Mouse (Mus musculus) forebrain, embryonic 13.5 days (tissue): ENCODE measurements at regions not wholly inside any gene's neighbourhood (a gene's known extent, or its start where the extent isn't known, plus 50 kb on each side); places are given as distances from the start of the nearest gene placed in this dataset.
"Not testable (repeated sequence)": the region's sequence is repeated elsewhere in the genome, so short reads cannot be mapped to it uniquely, and the experiment has no call there.

ENCODE experiments used
- ATAC-seq: fragments of 200-750 bp; cut with Nextera tagmentation; 2 replicates; pipeline ENCODE4 v1.8.0; 2017
- H3K27ac ChIP-seq: fragments of 300-500 bp; sonication (generic); 2 replicates; pipeline ENCODE4 v1.5.1; 2015; ENCODE audit warnings: inconsistent platforms, mild to moderate bottlenecking, moderate library complexity
- H3K27me3 ChIP-seq: fragments of 300-500 bp; sonication (generic); 2 replicates; pipeline ENCODE4 v1.6.1; 2015; ENCODE audit warnings: mild to moderate bottlenecking, inconsistent platforms
- H3K36me3 ChIP-seq: fragments of 300-500 bp; sonication (generic); 2 replicates; pipeline ENCODE4 v1.6.1; 2015; ENCODE audit warnings: mild to moderate bottlenecking, inconsistent platforms; ENCODE audit not compliant: poor library complexity, severe bottlenecking
- H3K4me1 ChIP-seq: fragments of 300-500 bp; sonication (generic); 2 replicates; pipeline ENCODE4 v1.6.1; 2015; ENCODE audit warnings: inconsistent platforms
- H3K4me2 ChIP-seq: fragments of 300-500 bp; sonication (generic); 2 replicates; pipeline ENCODE4 v1.6.1; 2015; ENCODE audit warnings: inconsistent platforms, mild to moderate bottlenecking, moderate library complexity
- H3K4me3 ChIP-seq: fragments of 300-500 bp; sonication (generic); 2 replicates; pipeline ENCODE4 v1.5.1; 2015; ENCODE audit warnings: mild to moderate bottlenecking, inconsistent platforms
- H3K9ac ChIP-seq: fragments of 300-500 bp; sonication (generic); 2 replicates; pipeline ENCODE4 v1.6.1; 2015; ENCODE audit warnings: mild to moderate bottlenecking, inconsistent platforms
- H3K9me3 ChIP-seq: fragments of 300-500 bp; sonication (generic); replicated peaks from 2 replicates; pipeline ENCODE4 v1.6.1; 2016; ENCODE audit warnings: inconsistent platforms
- WGBS: fragments of 180-500 bp; shearing (Covaris S2); methylation state at CpG from one replicate; pipeline ENCODE4 v1.1.7; 2015; 5-methylcytosine and 5-hydroxymethylcytosine counted together

- no peak for ATAC-seq
- Histone ChIP-seq H3K4me3 (no peak overlapping the region), H3K36me3 (no peaks in the 10 kb centered on the region), H3K9ac (no peak overlapping the region), H3K27me3 (no peaks in the 10 kb centered on the region), H3K9me3 (no peaks in the 10 kb centered on the region), H3K4me1 (no peaks in the 10 kb centered on the region), H3K4me2 (no peak overlapping the region), H3K27ac (no peak overlapping the region)
Observed at GRCm38 (mm10) chr4:114296380-114296779, 110.1 kb upstream of the Trabd2b start.

- H3K27ac ChIP-seq, H3K9me3 ChIP-seq, H3K4me3 ChIP-seq, H3K36me3 ChIP-seq, ATAC-seq, H3K27me3 ChIP-seq, H3K9ac ChIP-seq, H3K4me1 ChIP-seq, H3K4me2 ChIP-seq: not testable (repeated sequence)
- WGBS, result 66% methylated on average over 1 of the region's 1 CpGs
Observed at GRCm38 (mm10) chr4:114298517-114298916, 108.0 kb upstream of the Trabd2b start.

GRCm38 (mm10) chr4:114300390-114301012 is 106.0 kb upstream of the Trabd2b start:
- 46% methylated on average over 3 of the region's 3 CpGs for WGBS
- no peaks in the 10 kb centered on the region for H3K4me1 ChIP-seq
- no peaks in the 10 kb centered on the region for H3K27me3 ChIP-seq
- no peak overlapping the region for H3K4me3 ChIP-seq
- no peaks in the 10 kb centered on the region for H3K36me3 ChIP-seq
- H3K9me3 ChIP-seq, result no peaks in the 10 kb centered on the region
- no peak overlapping the region for H3K4me2 ChIP-seq
- no peak overlapping the region for H3K9ac ChIP-seq
- H3K27ac ChIP-seq, result no peak overlapping the region
- peak; percentile 41; the same call in 1 of the 2 replicates for ATAC-seq

GRCm38 (mm10) chr4:114304654-114305053 is 101.9 kb upstream of the Trabd2b start:
- H3K4me2 ChIP-seq, result no peak overlapping the region
- ATAC-seq, result no peak
- 78% methylated on average over 1 of the region's 1 CpGs for WGBS

GRCm38 (mm10) chr4:114307491-114307890 is 99.0 kb upstream of the Trabd2b start:
- ATAC-seq, result no peak
- Histone ChIP-seq H3K4me3 (no peak overlapping the region), H3K4me1 (no peaks in the 10 kb centered on the region), H3K9ac (no peak overlapping the region), H3K4me2 (no peak overlapping the region), H3K27ac (no peak overlapping the region), H3K9me3 (no peaks in the 10 kb centered on the region), H3K27me3 (no peaks in the 10 kb centered on the region), H3K36me3 (no peaks in the 10 kb centered on the region)
- WGBS, result 58% methylated on average over 1 of the region's 1 CpGs

More at GRCm38 (mm10) chr4:114304654-114305053, 101.9 kb upstream of the Trabd2b start:
- H3K27me3 ChIP-seq, result no peaks in the 10 kb centered on the region
- H3K9me3 ChIP-seq, result no peaks in the 10 kb centered on the region
- H3K4me1 ChIP-seq, result no peaks in the 10 kb centered on the region
- no peak overlapping the region for H3K27ac ChIP-seq
- no peak overlapping the region for H3K9ac ChIP-seq
- H3K4me3 ChIP-seq, result no peak overlapping the region
- no peaks in the 10 kb centered on the region for H3K36me3 ChIP-seq

- Histone ChIP-seq H3K4me3 (no peak overlapping the region), H3K27ac (no peak overlapping the region), H3K4me2 (no peak overlapping the region), H3K27me3 (no peaks in the 10 kb centered on the region), H3K9me3 (no peaks in the 10 kb centered on the region), H3K9ac (no peak overlapping the region), H3K4me1 (no peaks in the 10 kb centered on the region), H3K36me3 (no peaks in the 10 kb centered on the region)
- no peak for ATAC-seq
- WGBS, result 8% methylated on average over 1 of the region's 1 CpGs
Observed at GRCm38 (mm10) chr4:114308518-114308917, 98.0 kb upstream of the Trabd2b start.

- Histone ChIP-seq H3K9ac (no peak overlapping the region), H3K27me3 (no peaks in the 10 kb centered on the region), H3K4me3 (no peak overlapping the region), H3K4me1 (no peaks in the 10 kb centered on the region), H3K27ac (no peak overlapping the region), H3K36me3 (no peaks in the 10 kb centered on the region), H3K9me3 (no peaks in the 10 kb centered on the region), H3K4me2 (no peak overlapping the region)
- ATAC-seq, result no peak
- WGBS, result 68% methylated on average over 2 of the region's 2 CpGs
Observed at GRCm38 (mm10) chr4:114315051-114315450, 91.5 kb upstream of the Trabd2b start.

- Histone ChIP-seq H3K9me3 (no peaks in the 10 kb centered on the region), H3K27ac (no peak overlapping the region), H3K27me3 (no peaks in the 10 kb centered on the region), H3K9ac (no peak overlapping the region), H3K4me3 (no peak overlapping the region), H3K36me3 (no peaks in the 10 kb centered on the region), H3K4me1 (no peaks in the 10 kb centered on the region), H3K4me2 (no peak overlapping the region)
- ATAC-seq, result no peak
- 90% methylated on average over 2 of the region's 2 CpGs for WGBS
Observed at GRCm38 (mm10) chr4:114315556-114315955, 91.0 kb upstream of the Trabd2b start.

GRCm38 (mm10) chr4:114317076-114317475 is 89.4 kb upstream of the Trabd2b start:
- H3K36me3 ChIP-seq, result no peaks in the 10 kb centered on the region
- no peak overlapping the region for H3K4me3 ChIP-seq
- H3K9ac ChIP-seq, result no peak overlapping the region
- H3K9me3 ChIP-seq, result no peaks in the 10 kb centered on the region
- no peak for ATAC-seq
- H3K4me1 ChIP-seq, result no peaks in the 10 kb centered on the region
- no peak overlapping the region for H3K4me2 ChIP-seq
- no peak overlapping the region for H3K27ac ChIP-seq
- WGBS, result 90% methylated on average over 2 of the region's 2 CpGs
- H3K27me3 ChIP-seq, result no peaks in the 10 kb centered on the region

- Histone ChIP-seq H3K9ac (no peak overlapping the region), H3K9me3 (no peaks in the 10 kb centered on the region), H3K4me2 (no peak overlapping the region), H3K36me3 (no peaks in the 10 kb centered on the region), H3K27me3 (no peaks in the 10 kb centered on the region), H3K4me3 (no peak overlapping the region), H3K4me1 (no peaks in the 10 kb centered on the region), H3K27ac (no peak overlapping the region)
- WGBS, result 61% methylated on average over 1 of the region's 1 CpGs
- ATAC-seq, result no peak
Observed at GRCm38 (mm10) chr4:114320076-114320475, 86.4 kb upstream of the Trabd2b start.

- no peak overlapping the region for H3K4me3 ChIP-seq
- ATAC-seq, result no peak
- no peak overlapping the region for H3K4me2 ChIP-seq
- no peak overlapping the region for H3K9ac ChIP-seq
- no peaks in the 10 kb centered on the region for H3K9me3 ChIP-seq
- H3K27me3 ChIP-seq, result no peaks in the 10 kb centered on the region
- WGBS, result 78% methylated on average over 3 of the region's 3 CpGs
- H3K4me1 ChIP-seq, result no peaks in the 10 kb centered on the region
- H3K36me3 ChIP-seq, result no peaks in the 10 kb centered on the region
- H3K27ac ChIP-seq, result no peak overlapping the region
Observed at GRCm38 (mm10) chr4:114321516-114322339, 84.8 kb upstream of the Trabd2b start.

GRCm38 (mm10) chr4:114329978-114330377 is 76.5 kb upstream of the Trabd2b start:
- Histone ChIP-seq H3K36me3 (no peaks in the 10 kb centered on the region), H3K27ac (no peak overlapping the region), H3K4me3 (no peak overlapping the region), H3K9me3 (no peaks in the 10 kb centered on the region), H3K9ac (no peak overlapping the region), H3K4me2 (no peak overlapping the region), H3K27me3 (no peaks in the 10 kb centered on the region), H3K4me1 (no peaks in the 10 kb centered on the region)
- no peak for ATAC-seq
- WGBS, result 89% methylated on average over 1 of the region's 1 CpGs
